Mouse (Mus musculus): ENCODE results near the gene Poldip2. TPM values are rescaled to one million over a fixed set of nuclear protein-coding genes. Genes with fewer than 3 reads are reported as not detected.

Gene Poldip2
- 111 and 129 TPM in 2 replicates for polyA plus RNA-seq (2012; rRNA removed)

GRCm38 (mm10) chr11:78512025-78512957, at the start of gene Poldip2, which contains the start of gene Tmem199:
TSS of gene Poldip2 (plus strand) at chr11:78512193.
TSS of gene Tmem199 (minus strand) at chr11:78512172.
- Histone ChIP-seq H3K27me3 (ENCODE audit: control insufficient read depth, insufficient read depth, low read length) (no peaks in the 10 kb centered on the region), H3K36me3 (ENCODE audit: control insufficient read depth, insufficient read depth, low read length) (peaks cover 5% of the 10 kb centered on the region), H3K4me3 (ENCODE audit: control insufficient read depth, low read depth, low read length) (peak within 1 kb of the TSS; percentile 99), H3K27ac (ENCODE audit: control insufficient read depth, insufficient read depth, low read depth, low read length) (peak within 1 kb of the TSS; percentile 93), H3K4me1 (ENCODE audit: control insufficient read depth, insufficient read depth, low read length) (peaks cover 8% of the 10 kb centered on the region)
- TF ChIP-seq POLR2A (IDR thresholded peaks at IDR 0.05; ENCODE audit: control insufficient read depth, low read depth, low read length) (peak; percentile 96), CTCF (IDR thresholded peaks at IDR 0.05; ENCODE audit: control insufficient read depth, insufficient read depth, insufficient replicate concordance, low read depth, low read length) (no peak)

GRCm38 (mm10) chr11:78462669-78463068, 49.3 kb upstream of the Poldip2 start:
- H3K27ac ChIP-seq (ENCODE audit: control insufficient read depth, insufficient read depth, low read depth, low read length): no peak overlapping the region
- no peak for TF ChIP-seq CTCF (IDR thresholded peaks at IDR 0.05; ENCODE audit: control insufficient read depth, insufficient read depth, insufficient replicate concordance, low read depth, low read length)
- no peak for TF ChIP-seq POLR2A (IDR thresholded peaks at IDR 0.05; ENCODE audit: control insufficient read depth, low read depth, low read length)
- H3K4me3 ChIP-seq (ENCODE audit: control insufficient read depth, low read depth, low read length): no peak overlapping the region
- no peaks in the 10 kb centered on the region for H3K36me3 ChIP-seq (ENCODE audit: control insufficient read depth, insufficient read depth, low read length)
- no peaks in the 10 kb centered on the region for H3K27me3 ChIP-seq (ENCODE audit: control insufficient read depth, insufficient read depth, low read length)
- peaks cover 18% of the 10 kb centered on the region for H3K4me1 ChIP-seq (ENCODE audit: control insufficient read depth, insufficient read depth, low read length)

- Histone ChIP-seq H3K27ac (ENCODE audit: control insufficient read depth, insufficient read depth, low read depth, low read length) (no peak overlapping the region), H3K4me1 (ENCODE audit: control insufficient read depth, insufficient read depth, low read length) (peaks cover 18% of the 10 kb centered on the region), H3K4me3 (ENCODE audit: control insufficient read depth, low read depth, low read length) (no peak overlapping the region), H3K27me3 (ENCODE audit: control insufficient read depth, insufficient read depth, low read length) (no peaks in the 10 kb centered on the region), H3K36me3 (ENCODE audit: control insufficient read depth, insufficient read depth, low read length) (no peaks in the 10 kb centered on the region)
- TF ChIP-seq POLR2A (IDR thresholded peaks at IDR 0.05; ENCODE audit: control insufficient read depth, low read depth, low read length) (no peak), CTCF (IDR thresholded peaks at IDR 0.05; ENCODE audit: control insufficient read depth, insufficient read depth, insufficient replicate concordance, low read depth, low read length) (no peak)
These were observed 48.5 kb upstream of the Poldip2 start for GRCm38 (mm10) chr11:78463286-78464036.

GRCm38 (mm10) chr11:78465116-78465515, 46.9 kb upstream of the Poldip2 start:
- TF ChIP-seq CTCF (IDR thresholded peaks at IDR 0.05; ENCODE audit: control insufficient read depth, insufficient read depth, insufficient replicate concordance, low read depth, low read length) (no peak), POLR2A (IDR thresholded peaks at IDR 0.05; ENCODE audit: control insufficient read depth, low read depth, low read length) (no peak)
- Histone ChIP-seq H3K36me3 (ENCODE audit: control insufficient read depth, insufficient read depth, low read length) (no peaks in the 10 kb centered on the region), H3K27me3 (ENCODE audit: control insufficient read depth, insufficient read depth, low read length) (no peaks in the 10 kb centered on the region), H3K4me3 (ENCODE audit: control insufficient read depth, low read depth, low read length) (peak overlapping the region; percentile 77; the same call in 1 of the 2 replicates), H3K27ac (ENCODE audit: control insufficient read depth, insufficient read depth, low read depth, low read length) (no peak overlapping the region), H3K4me1 (ENCODE audit: control insufficient read depth, insufficient read depth, low read length) (peaks cover 15% of the 10 kb centered on the region)

GRCm38 (mm10) chr11:78465568-78466180, 46.3 kb upstream of the Poldip2 start, which contains the start of gene Slc46a1:
TSS of gene Slc46a1 (plus strand) at chr11:78465697.
- Histone ChIP-seq H3K27ac (ENCODE audit: control insufficient read depth, insufficient read depth, low read depth, low read length) (peak within 1 kb of the TSS; percentile 61), H3K36me3 (ENCODE audit: control insufficient read depth, insufficient read depth, low read length) (no peaks in the 10 kb centered on the region), H3K4me3 (ENCODE audit: control insufficient read depth, low read depth, low read length) (peak within 1 kb of the TSS; percentile 77), H3K27me3 (ENCODE audit: control insufficient read depth, insufficient read depth, low read length) (no peaks in the 10 kb centered on the region), H3K4me1 (ENCODE audit: control insufficient read depth, insufficient read depth, low read length) (peaks cover 15% of the 10 kb centered on the region)
- TF ChIP-seq POLR2A (IDR thresholded peaks at IDR 0.05; ENCODE audit: control insufficient read depth, low read depth, low read length) (peak; percentile 54), CTCF (IDR thresholded peaks at IDR 0.05; ENCODE audit: control insufficient read depth, insufficient read depth, insufficient replicate concordance, low read depth, low read length) (no peak)

GRCm38 (mm10) chr11:78466242-78466912, 45.6 kb upstream of the Poldip2 start:
- TF ChIP-seq POLR2A (IDR thresholded peaks at IDR 0.05; ENCODE audit: control insufficient read depth, low read depth, low read length): no peak
- no peak for TF ChIP-seq CTCF (IDR thresholded peaks at IDR 0.05; ENCODE audit: control insufficient read depth, insufficient read depth, insufficient replicate concordance, low read depth, low read length)
- Histone ChIP-seq H3K4me3 (ENCODE audit: control insufficient read depth, low read depth, low read length) (peak overlapping the region; percentile 77), H3K27me3 (ENCODE audit: control insufficient read depth, insufficient read depth, low read length) (no peaks in the 10 kb centered on the region), H3K27ac (ENCODE audit: control insufficient read depth, insufficient read depth, low read depth, low read length) (peak overlapping the region; percentile 61), H3K36me3 (ENCODE audit: control insufficient read depth, insufficient read depth, low read length) (no peaks in the 10 kb centered on the region), H3K4me1 (ENCODE audit: control insufficient read depth, insufficient read depth, low read length) (peaks cover 15% of the 10 kb centered on the region)
